Comparison of ENCODE assay signal across 28 mouse cellular contexts in the genomic region with DNA sequence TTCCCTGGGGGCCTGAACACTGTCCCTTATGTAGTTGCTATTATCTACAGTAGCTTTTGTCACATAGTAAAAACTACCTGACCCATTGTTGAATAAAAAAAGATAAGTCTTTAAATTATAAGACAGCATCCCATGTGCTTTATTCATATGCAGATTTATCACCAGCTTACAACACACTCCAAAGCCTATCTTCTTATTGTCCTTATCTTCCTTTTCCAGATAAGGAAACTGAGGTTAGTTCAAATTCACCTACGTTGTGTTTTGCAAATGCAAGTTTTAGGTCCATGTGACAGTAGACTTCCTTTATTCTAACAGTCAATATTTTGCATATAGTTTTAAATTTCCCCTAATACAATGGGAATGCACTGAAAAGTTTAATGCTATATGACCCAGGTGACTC.
"Had no signal": no experiment of that assay in that cellular context is flagged by ENCODE, and none has a peak within 500 bp of the region (broad histone marks: within the 10 kb centered on the region; RNA-seq: fewer than 3 reads in every experiment).

No protein-coding gene starts in this region.

- H3K9me3 ChIP-seq: limb, embryonic 10.5 days; limb, embryonic 12.5 days; limb, embryonic 13.5 days; limb, embryonic 15.5 days; liver, embryonic 12.5 days; liver, embryonic 13.5 days; liver, embryonic 15.5 days; lung, embryonic 15.5 days; megakaryocyte, embryonic 14.5 days; midbrain, embryonic 10.5 days; midbrain, embryonic 12.5 days; midbrain, embryonic 13.5 days; midbrain, embryonic 15.5 days; neural tube, embryonic 12.5 days had no signal

- H3K4me1 ChIP-seq: limb, embryonic 10.5 days; limb, embryonic 12.5 days; limb, embryonic 13.5 days; limb, embryonic 15.5 days; liver, embryonic 12.5 days; liver, embryonic 13.5 days; liver, embryonic 15.5 days; lung, embryonic 15.5 days; megakaryocyte, embryonic 14.5 days; midbrain, embryonic 10.5 days; midbrain, embryonic 12.5 days; midbrain, embryonic 13.5 days; midbrain, embryonic 15.5 days; neural tube, embryonic 12.5 days had no signal

- H3K36me3 ChIP-seq: limb, embryonic 10.5 days; limb, embryonic 12.5 days; limb, embryonic 13.5 days; limb, embryonic 15.5 days; liver, embryonic 12.5 days; liver, embryonic 13.5 days; liver, embryonic 15.5 days; lung, embryonic 15.5 days; midbrain, embryonic 10.5 days; midbrain, embryonic 12.5 days; midbrain, embryonic 13.5 days; midbrain, embryonic 15.5 days; neural tube, embryonic 12.5 days had no signal

- H3K27me3 ChIP-seq: limb, embryonic 12.5 days; limb, embryonic 13.5 days; limb, embryonic 15.5 days; liver, embryonic 12.5 days; liver, embryonic 13.5 days; liver, embryonic 15.5 days; lung, embryonic 15.5 days; megakaryocyte, embryonic 14.5 days; midbrain, embryonic 12.5 days; midbrain, embryonic 13.5 days; midbrain, embryonic 15.5 days; neural tube, embryonic 12.5 days had no signal

- H3K27ac ChIP-seq: limb, embryonic 10.5 days; limb, embryonic 12.5 days; limb, embryonic 13.5 days; limb, embryonic 15.5 days; liver, embryonic 12.5 days; liver, embryonic 13.5 days; liver, embryonic 14.5 days; liver, embryonic 15.5 days; lung, embryonic 15.5 days; macrophage; midbrain, embryonic 10.5 days; midbrain, embryonic 12.5 days; midbrain, embryonic 13.5 days; midbrain, embryonic 15.5 days; neural tube, embryonic 12.5 days had no signal

- H3K9ac ChIP-seq: limb, embryonic 12.5 days; limb, embryonic 13.5 days; limb, embryonic 15.5 days; liver, embryonic 12.5 days; liver, embryonic 13.5 days; liver, embryonic 14.5 days; liver, embryonic 15.5 days; liver, postnatal 0 days; lung, embryonic 14.5 days; lung, embryonic 15.5 days; midbrain, embryonic 12.5 days; midbrain, embryonic 13.5 days; midbrain, embryonic 15.5 days; neural tube, embryonic 12.5 days had no signal

- H3K4me3 ChIP-seq: limb, embryonic 10.5 days; limb, embryonic 12.5 days; limb, embryonic 13.5 days; limb, embryonic 15.5 days; liver, embryonic 12.5 days; liver, embryonic 13.5 days; liver, embryonic 15.5 days; lung, embryonic 15.5 days; megakaryocyte, embryonic 14.5 days; midbrain, embryonic 10.5 days; midbrain, embryonic 12.5 days; midbrain, embryonic 13.5 days; midbrain, embryonic 15.5 days; myocyte; neural tube, embryonic 12.5 days had no signal

- DNase-seq: left cerebral cortex, postnatal 4 days; liver; liver, embryonic 13.5 days; liver, postnatal 0 days; lung, adult 18-20 months; lung, adult 2 months; lung, embryonic 14.5 days; lung, postnatal 10 days; lung, postnatal 14 days; lung, postnatal 36 days; lung, postnatal 4 days; midbrain, embryonic 14.5 days had no signal
